Mouse (Mus musculus): Measurements from ENCODE around the gene Rmdn3.
A peak's percentile ranks its signal among the peaks of the same experiment; 100 is the strongest.

Gene Rmdn3

DNA sequence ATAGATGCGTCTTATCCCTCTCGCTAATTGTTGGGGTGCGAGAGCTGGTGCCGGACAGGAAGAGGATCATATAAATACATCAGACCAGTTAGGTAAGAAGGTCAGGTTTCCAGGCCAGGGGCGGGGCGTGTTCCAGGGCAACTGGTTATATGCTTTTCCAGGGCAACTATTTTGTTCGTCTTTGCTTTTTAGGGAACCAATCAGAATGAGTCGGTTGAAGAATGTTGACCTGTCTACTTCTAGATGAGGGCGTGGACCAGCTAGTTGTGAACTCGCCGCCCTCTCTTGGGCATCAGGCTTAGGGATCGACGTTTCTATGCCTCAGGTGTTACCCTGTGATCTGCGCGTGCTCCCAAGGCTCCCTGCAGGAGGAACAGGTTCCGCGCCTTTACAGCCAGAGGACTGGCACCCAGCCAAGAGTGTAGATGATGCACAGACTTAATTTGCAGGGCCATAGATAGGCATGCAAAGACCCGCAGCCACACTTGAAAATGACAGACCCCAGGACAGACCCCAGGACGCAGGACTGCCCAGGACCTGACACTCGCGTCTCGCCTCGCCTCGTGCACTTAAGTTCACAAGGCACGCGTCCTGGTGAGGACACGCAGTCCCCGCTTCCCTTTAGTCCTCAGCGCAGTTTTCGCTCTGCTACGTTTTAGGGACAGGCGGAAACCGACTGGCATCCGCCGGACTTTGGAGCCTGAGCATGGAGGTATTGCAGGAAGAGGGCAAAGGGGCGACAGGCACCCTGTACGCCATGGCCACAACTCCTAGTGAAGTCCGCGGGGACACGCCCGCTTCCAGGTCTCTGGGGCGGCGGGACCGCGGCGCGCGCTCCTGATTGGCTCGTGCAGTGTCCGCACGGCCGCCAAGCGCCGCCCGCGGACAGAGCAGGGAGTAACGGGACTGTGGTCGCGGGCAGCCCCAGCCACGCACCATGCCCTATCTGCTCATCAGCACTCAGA, 10.3 kb upstream of the Rmdn3 start, which contains the start of gene Gchfr:
Gene Gchfr (plus strand): TSS at position 873 of the 965 bp plus-strand sequence.
- peak; percentile 83 to 94 for DNase-seq

GRCm38 (mm10) chr2:119165401-119165800, 8.6 kb upstream of the Rmdn3 start:
- DNase-seq = no peak

- no peak for DNase-seq
Observed at GRCm38 (mm10) chr2:119163999-119164398, 7.2 kb upstream of the Rmdn3 start.

DNA sequence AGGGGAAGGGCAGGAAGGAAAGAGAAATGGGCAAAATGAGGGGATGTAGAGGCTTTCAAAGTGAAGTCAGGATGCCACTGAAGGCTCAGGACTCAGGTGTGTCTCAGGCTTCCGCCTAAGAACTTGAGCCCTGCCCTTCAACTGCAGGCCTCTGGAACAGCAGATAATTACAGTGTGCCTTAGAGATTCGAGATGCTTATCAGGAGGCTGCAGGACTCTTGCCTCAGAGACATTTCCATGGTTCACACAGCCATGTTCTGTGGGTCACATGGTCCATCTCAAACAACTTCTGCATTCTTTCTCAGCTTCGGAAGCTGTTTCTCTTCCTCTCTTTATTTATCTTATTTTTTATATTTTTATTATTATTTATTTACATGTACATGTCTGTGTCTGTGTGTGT, 6.3 kb upstream of the Rmdn3 start:
- no peak for DNase-seq

DNA sequence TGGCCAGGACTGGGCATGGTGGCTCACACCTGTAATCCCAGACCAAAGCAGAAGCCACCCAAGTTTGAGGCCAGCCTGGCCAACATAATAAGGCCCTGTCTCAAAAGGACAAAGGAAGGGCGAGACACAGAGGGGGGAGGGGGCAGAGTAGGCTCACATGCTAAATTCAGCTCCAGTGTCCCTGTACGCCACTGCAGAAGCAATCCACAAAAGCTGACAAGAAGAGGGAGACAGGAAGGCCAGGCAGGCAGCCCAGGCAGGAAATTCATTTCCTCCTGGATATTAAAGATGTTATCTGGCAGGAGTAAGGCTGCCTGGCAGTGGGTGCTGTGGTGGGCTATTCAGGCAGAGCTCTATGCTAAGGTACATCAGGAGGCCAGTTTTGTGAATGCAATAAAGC, 4.4 kb upstream of the Rmdn3 start:
- peak; percentile 57 to 78 for DNase-seq

GRCm38 (mm10) chr2:119157836-119158235, 1.0 kb upstream of the Rmdn3 start:
- peak in 1 of 2 experiments; percentile 4 for DNase-seq

DNA sequence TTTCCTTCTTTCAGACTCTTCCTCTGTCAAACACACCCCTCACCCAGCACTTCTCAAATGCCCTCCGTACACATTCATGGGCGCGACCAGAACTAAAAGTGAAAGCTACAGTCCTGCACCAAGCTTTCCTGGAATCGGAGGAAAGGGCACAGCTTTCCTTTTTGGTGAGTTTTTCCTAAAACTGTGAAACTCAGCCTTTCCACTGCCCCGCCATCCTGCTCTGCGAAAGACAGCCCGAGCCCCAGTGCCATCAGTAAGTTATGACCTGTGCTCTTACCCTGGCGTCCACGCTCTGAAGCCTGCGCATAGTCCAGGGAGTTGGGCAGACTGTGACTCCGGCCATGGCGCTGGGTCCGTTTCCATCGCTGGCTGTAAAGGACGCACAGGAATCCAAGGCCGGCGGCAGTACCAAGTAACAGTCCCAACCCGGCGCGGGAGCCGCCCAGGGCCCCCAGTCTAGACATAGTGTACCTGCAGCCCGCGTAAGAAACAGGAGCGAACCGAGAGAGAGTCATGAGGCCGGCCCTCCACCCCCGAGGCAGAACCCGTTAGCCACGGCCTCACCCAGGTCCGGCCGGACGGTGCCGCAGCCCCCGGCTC, 653 bp downstream of the Rmdn3 start:
- DNase-seq = peak; percentile 39 to 64

- DNase-seq = no peak
Observed at GRCm38 (mm10) chr2:119155388-119155787, 1.4 kb downstream of the Rmdn3 start.

DNA sequence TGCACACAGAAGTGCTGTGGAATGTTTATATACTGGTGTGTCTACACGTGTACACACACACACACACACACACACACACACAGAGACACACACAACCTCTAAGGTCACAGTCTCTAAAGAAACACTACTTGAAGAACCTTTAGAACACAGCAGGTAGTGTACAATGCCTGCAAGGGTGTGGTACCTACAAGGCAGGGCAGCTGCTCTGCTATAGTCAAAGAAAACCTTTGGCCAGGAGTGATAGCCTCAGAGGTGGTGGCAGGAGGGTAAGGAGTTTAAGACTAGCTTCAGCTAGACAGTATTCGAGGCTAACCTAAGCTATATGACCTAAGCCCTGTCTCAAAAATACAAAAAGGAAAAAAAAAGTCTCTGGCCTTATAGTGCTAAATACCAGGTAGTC, 2.2 kb downstream of the Rmdn3 start:
- no peak for DNase-seq

GRCm38 (mm10) chr2:119152255-119152654, 4.6 kb downstream of the Rmdn3 start:
- peak in 1 of 2 experiments; percentile 30 for DNase-seq

- no peak for DNase-seq
Observed at GRCm38 (mm10) chr2:119147775-119148174, 9.1 kb downstream of the Rmdn3 start.

- DNase-seq = peak in 1 of 2 experiments; percentile 17
Observed at GRCm38 (mm10) chr2:119147160-119147678, 9.6 kb downstream of the Rmdn3 start.

DNA sequence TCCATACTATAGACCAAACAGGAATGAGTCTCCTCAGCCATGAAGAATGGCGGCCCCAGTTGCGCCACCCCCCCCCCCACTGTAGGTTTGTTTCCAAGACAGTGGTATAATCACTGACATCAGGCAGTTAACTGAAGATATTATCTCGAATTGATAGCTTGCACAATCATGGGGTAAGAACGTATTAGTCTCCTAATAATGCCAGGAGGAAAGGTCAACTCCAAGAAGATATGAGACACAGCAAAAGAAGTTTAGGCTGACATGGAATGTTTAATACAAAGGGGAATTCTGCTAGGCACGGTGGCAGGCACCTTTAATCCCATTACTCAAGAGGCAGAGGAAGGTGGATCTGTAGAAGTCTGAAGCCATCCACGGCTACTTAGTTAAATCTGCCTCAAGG, 10.4 kb downstream of the Rmdn3 start:
- no peak for DNase-seq

DNA sequence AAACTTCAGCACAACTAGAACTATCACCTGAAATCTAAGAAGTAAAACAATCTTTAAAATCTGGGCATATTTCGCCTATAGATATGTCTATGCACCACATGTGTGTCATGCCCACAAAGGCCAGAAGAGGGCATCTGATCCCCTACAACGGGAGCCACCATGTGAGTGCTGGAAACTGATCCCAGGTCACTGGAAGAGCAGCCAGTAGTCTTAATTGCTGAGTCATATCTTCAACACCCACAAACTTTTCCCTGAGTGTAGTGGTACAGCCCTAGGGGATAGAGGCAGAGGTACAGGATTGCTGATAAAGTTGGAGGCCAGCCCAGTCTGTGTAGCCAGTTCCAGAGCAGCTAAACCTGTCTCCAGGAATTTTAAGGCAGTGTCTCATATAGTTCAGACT, 11.6 kb downstream of the Rmdn3 start:
- DNase-seq = peak in 1 of 2 experiments; percentile 32

- DNase-seq = no peak
Observed at GRCm38 (mm10) chr2:119136346-119136898, 20.4 kb downstream of the Rmdn3 start.

- no peak for DNase-seq
Observed at GRCm38 (mm10) chr2:119113121-119113925, 43.5 kb downstream of the Rmdn3 start.

- DNase-seq = peak; percentile 90 to 92
Observed at GRCm38 (mm10) chr2:119112438-119113112, 44.3 kb downstream of the Rmdn3 start, which contains the start of gene Rad51. Gene Rad51, plus strand, starts transcription at chr2:119112793.

GRCm38 (mm10) chr2:119111060-119111459, 45.8 kb downstream of the Rmdn3 start:
- no peak for DNase-seq

DNA sequence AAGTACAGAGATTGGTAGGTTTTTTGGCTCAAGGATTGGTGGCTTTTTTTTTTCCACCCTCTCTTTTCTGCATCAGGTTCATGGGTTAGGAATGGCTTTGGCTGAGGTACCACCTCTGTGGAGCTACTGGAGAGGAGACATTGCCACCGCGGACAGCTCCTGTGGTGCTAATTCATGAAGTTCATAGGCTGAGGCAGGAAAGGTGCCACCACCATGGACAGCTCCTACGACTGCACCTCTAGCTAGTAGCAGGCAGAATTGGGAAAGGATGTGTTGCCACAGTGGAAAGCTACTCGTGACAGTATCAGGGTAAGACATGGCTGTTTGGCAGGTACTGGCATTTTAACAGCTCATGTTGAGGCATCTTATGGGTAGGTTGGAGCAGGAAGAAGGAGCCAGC, 48.3 kb downstream of the Rmdn3 start:
- DNase-seq = peak; percentile 70 to 77

- DNase-seq = no peak
Observed at GRCm38 (mm10) chr2:119106583-119106982, 50.3 kb downstream of the Rmdn3 start.

- DNase-seq = no peak
Observed at GRCm38 (mm10) chr2:119101552-119101951, 55.3 kb downstream of the Rmdn3 start.

Measured in kidney, postnatal 25 days (tissue).